Mouse (Mus musculus) ES-Bruce4 (cell line): Measurements from ENCODE around the gene Pla2g2f. TPM values are rescaled to one million over a fixed set of nuclear protein-coding genes. Genes with fewer than 3 reads are reported as not detected.

Source experiments
- H3K27ac ChIP-seq: 2 replicates; pipeline ENCODE4 v1.5.1; 2012; ENCODE audit warnings: low read length, inconsistent platforms; ENCODE audit not compliant: insufficient read depth
- H3K27me3 ChIP-seq: 2 replicates; pipeline ENCODE4 v1.6.1; 2012; ENCODE audit warnings: mild to moderate bottlenecking, low read length, inconsistent platforms; ENCODE audit not compliant: control insufficient read depth, poor library complexity, insufficient read depth, severe bottlenecking
- H3K36me3 ChIP-seq: 2 replicates; pipeline ENCODE4 v1.6.1; 2012; ENCODE audit warnings: inconsistent platforms, mild to moderate bottlenecking, low read length, moderate library complexity; ENCODE audit not compliant: control insufficient read depth, poor library complexity, insufficient read depth, severe bottlenecking
- H3K4me1 ChIP-seq: one replicate; pipeline ENCODE4 v1.8.1; 2011; ENCODE audit warnings: low read length; ENCODE audit not compliant: control insufficient read depth, insufficient read depth
- H3K4me3 ChIP-seq: 2 replicates; pipeline ENCODE4 v1.5.1; 2011; ENCODE audit warnings: low read depth, mild to moderate bottlenecking, low read length
- H3K9ac ChIP-seq: 2 replicates; pipeline ENCODE4 v1.6.1; 2012; ENCODE audit warnings: low read depth, mild to moderate bottlenecking, inconsistent platforms; ENCODE audit not compliant: poor library complexity, severe bottlenecking
- H3K9me3 ChIP-seq: replicated peaks from 2 replicates; pipeline ENCODE4 v1.6.1; 2012; ENCODE audit warnings: mild to moderate bottlenecking, low read length, inconsistent platforms; ENCODE audit not compliant: control insufficient read depth, poor library complexity, insufficient read depth, severe bottlenecking
- CTCF ChIP-seq: IDR thresholded peaks from one replicate; pipeline ENCODE4 v1.8.1; 2011; ENCODE audit warnings: low read depth, low read length
- EP300 ChIP-seq: IDR thresholded peaks from 2 replicates; pipeline ENCODE4 v1.6.1; 2011; ENCODE audit warnings: low read depth, low read length; ENCODE audit not compliant: insufficient read depth
- POLR2A ChIP-seq: IDR thresholded peaks from one replicate; pipeline ENCODE4 v1.8.1; 2011; ENCODE audit warnings: low read length; ENCODE audit not compliant: insufficient read depth
- polyA plus RNA-seq: library from polyadenylated mRNA; stranded (reverse); fragments of >200 nt; gene quantifications from 2 replicates; pipeline ENCODE4 v1.2.4, GENCODE M21; 2011; ENCODE audit warnings: low read depth; ENCODE audit not compliant: missing spikeins, insufficient read depth, insufficient read length

Pla2g2f gene
- polyA plus RNA-seq, 1 experiment, result not detected

DNA sequence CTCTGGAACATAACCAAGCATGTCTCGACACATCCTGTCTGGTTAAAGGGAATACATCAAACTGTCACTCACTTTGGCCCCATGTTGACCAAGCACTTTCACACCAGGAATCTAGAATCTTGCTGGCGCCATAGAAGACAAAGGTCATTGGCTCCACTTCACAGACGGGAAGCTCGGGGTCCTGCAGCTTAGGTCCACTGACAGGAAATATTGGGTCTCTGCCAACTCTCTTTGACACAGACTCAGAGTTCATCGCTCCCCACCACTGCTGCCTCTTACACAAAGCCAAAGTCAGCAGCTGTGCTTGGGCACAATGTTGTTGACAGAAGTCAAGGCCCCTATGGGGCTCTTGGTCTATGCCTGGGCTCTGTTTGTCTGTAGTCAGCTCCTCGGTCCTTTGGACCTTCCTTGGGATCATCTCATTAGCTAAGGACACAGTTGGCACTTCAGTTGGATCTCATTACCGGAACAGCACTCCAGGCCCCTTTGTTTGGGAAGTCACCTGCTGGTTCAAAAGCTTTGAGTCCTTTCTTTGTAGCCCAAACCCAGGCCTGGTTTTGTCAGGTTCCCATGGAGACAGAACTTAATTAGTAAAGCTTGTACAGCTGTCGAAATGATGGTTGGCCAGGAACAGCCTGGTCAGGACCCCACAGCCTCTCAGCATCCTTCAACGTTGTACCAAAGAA is 28.3 kb downstream of the Pla2g2f start:
- Histone ChIP-seq H3K4me1 (peaks cover 3% of the 10 kb centered on the region), H3K36me3 (no peaks in the 10 kb centered on the region), H3K9ac (no peak overlapping the region), H3K27me3 (no peaks in the 10 kb centered on the region), H3K4me3 (no peak overlapping the region), H3K27ac (no peak overlapping the region), H3K9me3 (no peaks in the 10 kb centered on the region)
- TF ChIP-seq EP300 (no peak), CTCF (no peak), POLR2A (no peak)

- H3K4me3 ChIP-seq, result no peak overlapping the region
Measured at GRCm38 (mm10) chr4:138725751-138726150, 31.7 kb downstream of the Pla2g2f start.

GRCm38 (mm10) chr4:138725127-138725461 is 32.3 kb downstream of the Pla2g2f start:
- H3K36me3 ChIP-seq, result no peaks in the 10 kb centered on the region
- peaks cover 3% of the 10 kb centered on the region for H3K4me1 ChIP-seq
- peak overlapping the region; percentile 72 for H3K4me3 ChIP-seq
- no peaks in the 10 kb centered on the region for H3K9me3 ChIP-seq
- no peaks in the 10 kb centered on the region for H3K27me3 ChIP-seq
- H3K27ac ChIP-seq, result no peak overlapping the region
- TF ChIP-seq EP300 (0 out of 2 replicates have a peak, but pooled peaks have one; percentile 30), CTCF (no peak)
- peak overlapping the region; percentile 46; the same call in 1 of the 2 replicates for H3K9ac ChIP-seq

More at GRCm38 (mm10) chr4:138725751-138726150, 31.7 kb downstream of the Pla2g2f start:
- no peak overlapping the region for H3K9ac ChIP-seq
- no peak overlapping the region for H3K27ac ChIP-seq
- TF ChIP-seq POLR2A, result no peak
- TF ChIP-seq EP300, result no peak
- TF ChIP-seq CTCF, result no peak
- H3K36me3 ChIP-seq, result no peaks in the 10 kb centered on the region
- H3K4me1 ChIP-seq, result peaks cover 3% of the 10 kb centered on the region
- no peaks in the 10 kb centered on the region for H3K27me3 ChIP-seq
- H3K9me3 ChIP-seq, result no peaks in the 10 kb centered on the region

DNA sequence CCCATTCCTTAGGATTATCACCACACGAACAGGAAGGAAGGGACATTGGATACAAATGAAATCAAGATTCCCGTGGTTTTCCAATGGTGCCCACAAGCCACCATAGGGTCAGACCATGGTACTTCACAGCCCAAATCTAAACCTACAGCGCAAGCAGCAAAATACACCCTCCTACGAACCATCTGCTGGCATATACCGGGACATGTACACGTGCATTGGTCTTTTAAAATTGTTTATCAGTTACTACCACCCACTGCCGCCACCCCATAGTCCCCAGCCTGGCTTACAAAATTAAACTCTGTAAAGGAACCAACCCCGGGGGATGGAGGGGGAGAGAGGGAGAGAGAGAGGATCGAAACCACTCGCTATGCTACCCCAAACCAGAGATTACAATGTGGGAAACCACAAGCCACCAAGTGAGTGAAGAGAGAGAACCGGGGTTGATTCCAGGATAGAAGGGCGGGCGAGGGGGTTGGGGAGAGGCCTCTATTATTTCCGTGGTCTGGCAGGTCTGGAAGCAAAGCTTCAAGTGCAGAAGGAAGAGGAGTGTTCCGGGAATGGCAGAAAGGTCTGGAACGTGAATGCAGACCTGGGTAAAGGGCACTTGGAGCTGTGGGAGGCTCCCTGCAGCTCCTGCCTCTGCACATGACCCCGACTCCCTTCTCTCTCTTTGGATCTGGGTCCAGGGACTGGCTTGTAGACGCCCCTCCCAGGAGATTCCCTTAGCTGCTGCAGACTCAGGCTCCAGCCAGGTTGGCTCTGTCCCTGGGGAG is 32.9 kb downstream of the Pla2g2f start, which contains the start of gene Pla2g2c:
Gene Pla2g2c (plus strand): TSS at position 439 of the 773 bp plus-strand sequence.
- Histone ChIP-seq H3K4me1 (peaks cover 3% of the 10 kb centered on the region), H3K27ac (no peak within 1 kb of the TSS), H3K4me3 (peak within 1 kb of the TSS; percentile 72), H3K9ac (peak within 1 kb of the TSS; percentile 46; the same call in 1 of the 2 replicates), H3K9me3 (no peaks in the 10 kb centered on the region), H3K36me3 (no peaks in the 10 kb centered on the region), H3K27me3 (no peaks in the 10 kb centered on the region)
- no peak for TF ChIP-seq EP300
- no peak for TF ChIP-seq POLR2A
- no peak for TF ChIP-seq CTCF

DNA sequence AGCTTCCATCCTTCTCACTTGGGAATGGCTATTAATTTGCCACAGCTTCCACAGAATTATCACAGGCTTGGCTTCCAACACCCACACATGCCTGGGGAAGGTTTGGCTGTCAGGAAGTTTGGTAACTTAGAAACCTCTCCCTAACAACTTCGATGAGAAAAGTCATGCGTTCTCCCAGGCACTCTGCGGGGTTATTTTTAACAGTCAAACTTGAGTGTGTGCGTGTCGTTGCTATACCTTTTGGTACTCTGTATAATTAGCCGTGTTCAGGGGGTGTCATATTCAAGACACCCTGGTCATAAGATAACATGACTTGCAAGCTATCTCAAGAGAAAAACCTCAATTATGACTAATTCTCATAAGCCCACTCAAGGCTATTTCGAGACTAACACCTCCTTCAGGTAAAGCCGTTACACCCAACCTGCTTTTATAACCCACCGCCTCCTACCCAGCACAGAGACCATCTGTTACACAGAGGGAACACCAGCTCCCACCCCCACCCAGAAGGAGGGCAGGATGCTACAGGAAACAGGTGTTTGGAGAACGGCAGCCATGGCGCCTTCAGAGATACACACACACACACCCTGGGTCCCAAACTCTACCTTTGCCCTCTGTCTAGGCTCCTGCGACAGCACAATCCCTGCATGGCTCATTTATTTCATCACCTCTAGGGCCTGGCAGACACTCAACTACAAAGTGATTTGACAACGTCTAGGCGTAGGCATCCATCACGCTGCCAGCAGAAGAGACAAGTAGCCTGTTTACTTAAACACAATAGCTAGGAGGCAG is 33.7 kb downstream of the Pla2g2f start:
- H3K27ac ChIP-seq, result no peak overlapping the region
- peaks cover 3% of the 10 kb centered on the region for H3K4me1 ChIP-seq
- TF ChIP-seq EP300 (no peak), POLR2A (no peak), CTCF (no peak)
- H3K9me3 ChIP-seq, result no peaks in the 10 kb centered on the region
- no peaks in the 10 kb centered on the region for H3K36me3 ChIP-seq
- H3K27me3 ChIP-seq, result no peaks in the 10 kb centered on the region
- no peak overlapping the region for H3K9ac ChIP-seq
- no peak overlapping the region for H3K4me3 ChIP-seq

GRCm38 (mm10) chr4:138719264-138719596 is 38.2 kb downstream of the Pla2g2f start:
- Histone ChIP-seq H3K27me3 (no peaks in the 10 kb centered on the region), H3K27ac (no peak overlapping the region), H3K36me3 (no peaks in the 10 kb centered on the region), H3K9me3 (no peaks in the 10 kb centered on the region), H3K4me1 (no peaks in the 10 kb centered on the region), H3K4me3 (no peak overlapping the region), H3K9ac (no peak overlapping the region)
- no peak for TF ChIP-seq POLR2A
- no peak for TF ChIP-seq EP300
- no peak for TF ChIP-seq CTCF
